In the genomic region with DNA sequence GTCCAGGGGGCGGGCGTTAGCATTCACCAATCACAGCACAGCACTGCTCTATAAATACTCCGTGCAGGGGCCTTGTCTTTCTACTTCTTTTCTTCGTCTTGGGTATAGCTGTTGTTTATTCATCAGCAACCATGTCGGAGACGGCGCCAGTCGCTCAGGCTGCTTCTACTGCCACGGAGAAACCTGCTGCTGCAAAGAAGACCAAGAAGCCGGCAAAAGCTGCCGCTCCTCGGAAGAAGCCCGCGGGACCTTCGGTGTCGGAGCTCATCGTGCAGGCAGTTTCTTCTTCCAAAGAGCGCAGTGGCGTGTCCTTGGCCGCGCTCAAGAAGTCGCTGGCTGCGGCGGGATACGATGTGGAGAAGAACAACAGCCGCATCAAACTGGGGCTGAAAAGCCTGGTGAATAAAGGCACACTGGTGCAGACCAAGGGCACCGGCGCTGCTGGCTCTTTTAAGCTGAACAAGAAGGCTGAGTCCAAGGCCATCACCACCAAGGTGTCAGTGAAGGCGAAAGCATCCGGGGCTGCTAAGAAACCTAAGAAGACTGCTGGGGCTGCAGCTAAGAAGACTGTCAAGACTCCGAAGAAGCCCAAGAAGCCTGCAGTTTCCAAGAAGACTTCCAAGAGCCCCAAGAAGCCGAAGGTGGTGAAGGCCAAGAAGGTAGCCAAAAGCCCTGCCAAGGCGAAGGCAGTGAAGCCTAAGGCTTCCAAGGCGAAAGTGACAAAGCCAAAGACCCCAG, we compare ENCODE assay signal across 8 mouse cellular contexts. TPM values are rescaled to one million over a fixed set of nuclear protein-coding genes. Genes with fewer than 3 reads are reported as not detected.
DNase-seq lines count a peak whose midpoint lies in the region; ATAC-seq and TF ChIP-seq lines count a peak whose summit lies in the region.

A gene (plus strand): TSS at position 81 of the 738 bp plus-strand sequence.

- peak within 1 kb of the TSS; percentile 49 for H3K4me3 ChIP-seq in hindbrain, embryonic 14.5 days (replicated peaks; ENCODE audit: low read length)
- H3K4me3 ChIP-seq in left cerebral cortex, adult 2 months = peak within 1 kb of the TSS; percentile 66

- 2% methylated on average over 34 of the region's 34 CpGs for WGBS in hindbrain, embryonic 14.5 days

- intact Hi-C loops in left cerebral cortex, adult 2 months (cut with DNase I) = loop anchor here (5.0 kb wide), 3 partner anchors 181 to 1721 kb away; a partner anchor contains a TSS

- no peak for TF ChIP-seq CTCF in left cerebral cortex, adult 2 months (IDR thresholded peaks at IDR 0.05)

- peaks cover 26% of the 10 kb centered on the region for H3K4me1 ChIP-seq in hindbrain, embryonic 14.5 days (replicated peaks; ENCODE audit: control insufficient read depth, insufficient read depth, low read length)

- H3K9ac ChIP-seq in hindbrain, embryonic 14.5 days = peak within 1 kb of the TSS; percentile 68

- peak; percentile 81 for ATAC-seq in hindbrain, embryonic 14.5 days (ENCODE audit: low FRiP score)
- ATAC-seq in megakaryocyte, adult 5-6 weeks (ENCODE audit: poor library complexity, severe bottlenecking) = peak; percentile 59

- H3K27me3 ChIP-seq in hindbrain, embryonic 14.5 days (ENCODE audit: control insufficient read depth, insufficient read depth, low read length) = no peaks in the 10 kb centered on the region

- DNase-seq in NIH3T3 (ENCODE audit: low read depth) = peak; percentile 82
- DNase-seq in cerebellum, postnatal 14 days = peak; percentile 82 to 84
- DNase-seq in frontal cortex, postnatal 25 days (ENCODE audit: low spot score in 2 of 2) = peak; percentile 65 to 71
- DNase-seq in hindbrain, embryonic 14.5 days (ENCODE audit: low spot score) = peak; percentile 87
- peak; percentile 77 to 78 for DNase-seq in left cerebral cortex, adult 2 months (ENCODE audit: extremely low spot score in 1 of 2, low spot score in 2 of 2)
- peak; percentile 83 for DNase-seq in right cerebral cortex, adult 18-20 months
- DNase-seq in urinary bladder, postnatal 14 days (ENCODE audit: low spot score) = peak; percentile 84

- peak within 1 kb of the TSS; percentile 87 for H3K27ac ChIP-seq in hindbrain, embryonic 14.5 days
- peak within 1 kb of the TSS; percentile 90 for H3K27ac ChIP-seq in left cerebral cortex, adult 2 months

- no peaks in the 10 kb centered on the region for H3K9me3 ChIP-seq in hindbrain, embryonic 14.5 days (ENCODE audit: control insufficient read depth, low read length)

- H3K4me2 ChIP-seq in hindbrain, embryonic 14.5 days (replicated peaks) = peak within 1 kb of the TSS; percentile 90

- H3K36me3 ChIP-seq in hindbrain, embryonic 14.5 days (replicated peaks; ENCODE audit: control insufficient read depth, insufficient read depth) = no peaks in the 10 kb centered on the region

RNA-seq across cellular contexts. Expression of the gene that starts here (rescaled TPM):
- 0.50 and 1.1 TPM in 2 replicates for polyA plus RNA-seq in hindbrain, embryonic 14.5 days (2014; fragmentation: Nextera tagmentation; extraction: Ambion mirVana)
- total RNA-seq in left cerebral cortex, adult 2 months (2021) = 10 to 100 TPM; 21.6 to 22.6 TPM
- 117 and 119 TPM in 2 replicates for total RNA-seq in megakaryocyte, adult 5-6 weeks (2015)
- 1,654 and 1,862 TPM in 2 replicates for total RNA-seq in megakaryocyte, adult 5-6 weeks (2017)

Comparison
In these comparisons a context has a peak if more than half of its experiments do, and no peak if none do; other contexts are left out.
1. Peak in every context shown above with its lines: DNase-seq, ATAC-seq, H3K4me3 ChIP-seq and H3K27ac ChIP-seq.
2. RNA of the gene that starts here (total RNA-seq): 117 to 1,862 TPM in megakaryocyte, adult 5-6 weeks; 21.6 to 22.6 TPM in left cerebral cortex, adult 2 months; every median in the first group is over 4 times any median in the second.